Mouse (Mus musculus) retina, adult 2 months (tissue): ENCODE results near the gene Clec18a.
"Not testable (repeated sequence)": the region's sequence is repeated elsewhere in the genome, so short reads cannot be mapped to it uniquely, and the experiment has no call there.

Source experiments
- DNase-seq: peaks from one replicate; pipeline ENCODE4 v3.0.0-alpha.2; 2012; ENCODE audit warnings: low read depth, low spot score

Clec18a gene

GRCm38 (mm10) chr8:111092326-111092725 is at the start of gene Clec18a:
Gene Clec18a (minus strand): TSS chr8:111092426.
- DNase-seq, result not testable (repeated sequence)

GRCm38 (mm10) chr8:111130756-111131155 is 38.5 kb upstream of the Clec18a start:
- DNase-seq, result no peak

GRCm38 (mm10) chr8:111119481-111119880 is 27.3 kb upstream of the Clec18a start:
- DNase-seq, result no peak

GRCm38 (mm10) chr8:111114891-111115290 is 22.7 kb upstream of the Clec18a start:
- no peak for DNase-seq

- not testable (repeated sequence) for DNase-seq
These were observed 2.6 kb upstream of the Clec18a start for GRCm38 (mm10) chr8:111094719-111095302.

- peak; percentile 65 for DNase-seq
These were observed 1.9 kb upstream of the Clec18a start, which contains the start of gene Pdpr for GRCm38 (mm10) chr8:111093865-111094718. Gene Pdpr (plus strand): TSS chr8:111094630.

- no peak for DNase-seq
These were observed 520 bp downstream of the Clec18a start for GRCm38 (mm10) chr8:111091706-111092105.

GRCm38 (mm10) chr8:111090126-111090525 is 2.1 kb downstream of the Clec18a start:
- DNase-seq, result peak; percentile 57

GRCm38 (mm10) chr8:111083936-111084335 is 8.3 kb downstream of the Clec18a start:
- not testable (repeated sequence) for DNase-seq

GRCm38 (mm10) chr8:111081580-111082258 is 10.5 kb downstream of the Clec18a start:
- no peak for DNase-seq

GRCm38 (mm10) chr8:111079861-111080271 is 12.4 kb downstream of the Clec18a start:
- DNase-seq, result no peak

GRCm38 (mm10) chr8:111079461-111079860 is 12.8 kb downstream of the Clec18a start:
- DNase-seq, result no peak

- no peak for DNase-seq
These were observed 16.3 kb downstream of the Clec18a start for GRCm38 (mm10) chr8:111075926-111076325.

- not testable (repeated sequence) for DNase-seq
These were observed 23.6 kb downstream of the Clec18a start for GRCm38 (mm10) chr8:111068660-111069059.

- no peak for DNase-seq
These were observed 24.8 kb downstream of the Clec18a start for GRCm38 (mm10) chr8:111067439-111067838.

GRCm38 (mm10) chr8:111066308-111066707 is 25.9 kb downstream of the Clec18a start:
- DNase-seq, result no peak

GRCm38 (mm10) chr8:111062893-111063292 is 29.3 kb downstream of the Clec18a start:
- no peak for DNase-seq

- peak; percentile 58 for DNase-seq
These were observed 30.0 kb downstream of the Clec18a start for GRCm38 (mm10) chr8:111062072-111062757.

GRCm38 (mm10) chr8:111061688-111062071 is 30.5 kb downstream of the Clec18a start:
- no peak for DNase-seq

GRCm38 (mm10) chr8:111058946-111059572 is 33.2 kb downstream of the Clec18a start:
- no peak for DNase-seq

- no peak for DNase-seq
These were observed 35.4 kb downstream of the Clec18a start for GRCm38 (mm10) chr8:111056691-111057293.
